Mouse (Mus musculus): ENCODE data around the gene Stoml3. TPM values are rescaled to one million over a fixed set of nuclear protein-coding genes. Genes with fewer than 3 reads are reported as not detected.

Gene Stoml3
- 0.09 and 0.22 TPM in 2 replicates for polyA plus RNA-seq (2015; fragmentation: Nextera tagmentation; extraction: Ambion mirVana)

DNA sequence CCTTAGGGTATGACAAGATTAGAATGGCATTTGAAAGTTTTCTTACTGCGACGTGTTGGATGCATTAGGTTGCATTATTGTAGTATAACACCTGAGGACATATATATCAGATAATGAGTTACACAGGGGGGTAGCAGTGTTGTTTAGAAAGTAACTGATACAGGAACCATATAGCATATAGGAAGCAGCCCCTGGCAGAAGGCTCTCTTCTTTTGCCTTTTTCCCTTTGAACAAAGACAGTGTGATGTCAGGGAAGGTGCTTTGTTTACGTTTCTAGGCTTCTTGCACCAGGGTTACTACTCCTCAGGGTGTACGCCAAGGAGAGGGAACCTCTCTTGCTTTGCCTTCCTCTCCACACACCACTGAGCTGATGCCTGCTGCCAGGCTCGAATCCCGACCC, at the start of gene Stoml3:
TSS of gene Stoml3 (plus strand) at position 301 of the 400 bp plus-strand sequence.
- no peak within 1 kb of the TSS for H3K9ac ChIP-seq (replicated peaks; ENCODE audit: low read length)
- no peaks in the 10 kb centered on the region for H3K9me3 ChIP-seq (ENCODE audit: low read length)
- H3K27ac ChIP-seq (ENCODE audit: low read length), result no peak within 1 kb of the TSS
- no peak within 1 kb of the TSS for H3K4me3 ChIP-seq (ENCODE audit: low read length)
- no peaks in the 10 kb centered on the region for H3K27me3 ChIP-seq (ENCODE audit: insufficient read depth, low read length)
- H3K4me2 ChIP-seq (replicated peaks; ENCODE audit: low read depth, low read length), result no peak within 1 kb of the TSS
- no peaks in the 10 kb centered on the region for H3K36me3 ChIP-seq (ENCODE audit: insufficient read depth, low read length)
- 56% methylated on average over 6 of the region's 6 CpGs for WGBS
- H3K4me1 ChIP-seq (ENCODE audit: insufficient read depth, low read length), result peaks cover 15% of the 10 kb centered on the region
- ATAC-seq (ENCODE audit: low FRiP score, low TSS enrichment), result no peak

DNA sequence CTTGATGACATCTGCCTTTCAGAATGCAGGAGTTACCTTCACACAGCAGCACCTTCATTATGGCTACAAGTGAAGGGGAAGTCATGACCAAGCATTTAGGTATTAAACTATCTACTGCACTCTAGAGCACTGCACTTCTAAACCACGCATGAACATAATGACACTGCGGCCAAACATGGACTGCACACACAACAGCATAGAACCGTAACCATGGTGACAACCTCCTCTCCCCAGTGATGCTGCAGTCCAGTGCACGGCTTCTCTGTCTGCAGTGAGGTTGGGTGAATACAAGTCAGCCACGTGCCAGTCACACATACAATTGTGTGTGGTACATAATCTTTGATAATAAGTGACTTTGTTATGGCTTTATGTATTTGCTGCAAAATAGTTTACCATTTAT, 42.9 kb upstream of the Stoml3 start:
- no peak for ATAC-seq (ENCODE audit: low FRiP score, low TSS enrichment)
- H3K9me3 ChIP-seq (ENCODE audit: low read length), result peaks cover 4% of the 10 kb centered on the region; the same call in 1 of the 2 replicates
- no peak overlapping the region for H3K4me3 ChIP-seq (ENCODE audit: low read length)
- H3K4me2 ChIP-seq (replicated peaks; ENCODE audit: low read depth, low read length), result no peak overlapping the region
- H3K27ac ChIP-seq (ENCODE audit: low read length), result no peak overlapping the region
- peaks cover 3% of the 10 kb centered on the region; the same call in 1 of the 2 replicates for H3K4me1 ChIP-seq (ENCODE audit: insufficient read depth, low read length)
- H3K27me3 ChIP-seq (ENCODE audit: insufficient read depth, low read length), result no peaks in the 10 kb centered on the region
- WGBS, result 82% methylated on average over 5 of the region's 5 CpGs
- H3K9ac ChIP-seq (replicated peaks; ENCODE audit: low read length), result no peak overlapping the region
- H3K36me3 ChIP-seq (ENCODE audit: insufficient read depth, low read length), result peaks cover 4% of the 10 kb centered on the region; the same call in 1 of the 2 replicates

DNA sequence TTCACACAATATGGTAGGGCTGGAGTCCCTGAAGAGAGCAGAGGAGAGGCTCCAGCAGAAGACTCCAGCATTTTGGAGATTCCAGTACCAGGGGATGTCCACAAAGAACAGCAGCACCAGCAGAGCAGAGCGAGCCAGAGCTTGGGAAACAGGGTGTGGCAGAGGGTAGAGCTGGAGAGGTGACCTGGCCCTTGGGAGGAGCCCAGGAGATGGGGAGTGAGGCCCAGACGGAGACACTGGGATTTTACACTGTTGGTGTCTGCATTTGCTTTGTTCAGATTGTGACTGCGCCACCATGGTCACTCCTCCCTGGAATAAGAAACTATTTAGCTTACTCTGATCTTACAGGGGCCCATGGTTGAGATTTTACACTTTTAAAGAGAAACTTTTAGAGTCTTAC, 41.7 kb upstream of the Stoml3 start:
- WGBS, result 91% methylated on average over 3 of the region's 3 CpGs
- Histone ChIP-seq H3K27me3 (ENCODE audit: insufficient read depth, low read length) (no peaks in the 10 kb centered on the region), H3K4me3 (ENCODE audit: low read length) (no peak overlapping the region), H3K27ac (ENCODE audit: low read length) (no peak overlapping the region), H3K4me2 (replicated peaks; ENCODE audit: low read depth, low read length) (no peak overlapping the region), H3K36me3 (ENCODE audit: insufficient read depth, low read length) (peaks cover 16% of the 10 kb centered on the region), H3K9ac (replicated peaks; ENCODE audit: low read length) (no peak overlapping the region), H3K9me3 (ENCODE audit: low read length) (peaks cover 4% of the 10 kb centered on the region; the same call in 1 of the 2 replicates), H3K4me1 (ENCODE audit: insufficient read depth, low read length) (peaks cover 3% of the 10 kb centered on the region; the same call in 1 of the 2 replicates)
- ATAC-seq (ENCODE audit: low FRiP score, low TSS enrichment), result no peak

DNA sequence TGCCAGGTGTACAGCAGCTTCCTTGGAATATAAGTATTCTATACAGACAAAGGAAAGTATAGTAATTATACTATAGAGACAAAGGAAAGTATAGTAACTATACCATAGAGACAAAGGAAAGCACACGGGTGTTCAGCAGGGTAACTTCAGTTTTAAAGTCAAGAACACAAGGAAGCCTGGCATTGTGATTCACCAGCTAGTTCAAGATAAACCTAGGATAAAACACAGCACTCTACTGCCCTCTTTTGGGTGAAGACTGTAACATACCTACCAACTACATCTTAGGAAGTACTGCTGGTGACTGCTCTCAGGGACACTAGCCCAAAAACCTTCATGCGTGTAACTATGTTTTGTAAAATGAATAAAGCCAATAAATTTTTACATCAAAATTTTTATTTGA, 40.2 kb upstream of the Stoml3 start:
- Histone ChIP-seq H3K36me3 (ENCODE audit: insufficient read depth, low read length) (peaks cover 30% of the 10 kb centered on the region), H3K9ac (replicated peaks; ENCODE audit: low read length) (no peak overlapping the region), H3K4me2 (replicated peaks; ENCODE audit: low read depth, low read length) (no peak overlapping the region), H3K27me3 (ENCODE audit: insufficient read depth, low read length) (no peaks in the 10 kb centered on the region), H3K4me3 (ENCODE audit: low read length) (no peak overlapping the region), H3K27ac (ENCODE audit: low read length) (no peak overlapping the region), H3K9me3 (ENCODE audit: low read length) (peaks cover 4% of the 10 kb centered on the region; the same call in 1 of the 2 replicates), H3K4me1 (ENCODE audit: insufficient read depth, low read length) (peaks cover 3% of the 10 kb centered on the region; the same call in 1 of the 2 replicates)
- 23% methylated on average over 2 of the region's 2 CpGs for WGBS
- peak; percentile 17; the same call in 1 of the 2 replicates for ATAC-seq (ENCODE audit: low FRiP score, low TSS enrichment)

DNA sequence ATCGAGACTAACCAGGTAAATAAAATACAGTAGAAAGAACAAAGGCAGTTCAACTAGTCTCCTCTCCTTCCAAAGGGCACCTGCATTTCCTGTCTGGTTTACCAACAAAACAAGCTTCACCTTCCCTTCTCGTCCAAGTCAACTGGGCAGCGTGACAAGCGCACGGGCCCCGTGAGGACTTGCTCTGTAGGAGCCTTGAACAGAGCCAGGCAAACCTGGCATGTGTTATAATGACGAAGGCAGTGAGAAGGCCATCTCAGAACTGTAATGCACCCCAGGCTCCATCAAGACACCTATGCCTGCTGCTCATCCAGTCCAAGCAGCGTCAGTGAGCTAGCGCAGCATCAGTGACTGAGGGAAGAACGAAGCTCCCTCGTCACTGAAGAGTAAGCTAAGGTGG, 37.8 kb upstream of the Stoml3 start:
- 95% methylated on average over 11 of the region's 11 CpGs for WGBS
- Histone ChIP-seq H3K4me3 (ENCODE audit: low read length) (no peak overlapping the region), H3K27me3 (ENCODE audit: insufficient read depth, low read length) (no peaks in the 10 kb centered on the region), H3K4me2 (replicated peaks; ENCODE audit: low read depth, low read length) (no peak overlapping the region), H3K9me3 (ENCODE audit: low read length) (no peaks in the 10 kb centered on the region), H3K27ac (ENCODE audit: low read length) (no peak overlapping the region), H3K9ac (replicated peaks; ENCODE audit: low read length) (no peak overlapping the region), H3K4me1 (ENCODE audit: insufficient read depth, low read length) (peaks cover 3% of the 10 kb centered on the region; the same call in 1 of the 2 replicates), H3K36me3 (ENCODE audit: insufficient read depth, low read length) (peaks cover 50% of the 10 kb centered on the region)
- no peak for ATAC-seq (ENCODE audit: low FRiP score, low TSS enrichment)

DNA sequence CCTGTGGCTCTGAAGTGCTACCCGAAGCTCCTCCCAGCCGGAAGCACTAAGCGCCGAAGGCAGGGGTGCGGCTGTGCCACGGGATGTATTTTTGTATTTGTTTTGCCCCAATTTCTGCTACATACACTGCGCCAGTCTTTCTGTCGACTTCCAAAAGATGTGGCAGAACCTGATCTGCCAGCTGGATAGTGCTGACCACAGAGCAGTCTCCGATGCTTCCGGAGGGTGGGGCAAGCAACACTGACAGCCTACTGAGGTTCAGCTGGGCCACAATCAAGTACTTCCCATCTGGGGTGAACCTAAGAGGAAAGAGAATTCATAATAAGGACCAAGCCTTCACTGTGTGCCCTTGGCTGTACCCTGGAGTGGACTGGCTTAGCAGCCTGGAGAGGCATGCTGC, 36.1 kb upstream of the Stoml3 start:
- Histone ChIP-seq H3K4me1 (ENCODE audit: insufficient read depth, low read length) (peaks cover 3% of the 10 kb centered on the region; the same call in 1 of the 2 replicates), H3K36me3 (ENCODE audit: insufficient read depth, low read length) (peaks cover 66% of the 10 kb centered on the region), H3K4me3 (ENCODE audit: low read length) (no peak overlapping the region), H3K9me3 (ENCODE audit: low read length) (no peaks in the 10 kb centered on the region), H3K27me3 (ENCODE audit: insufficient read depth, low read length) (no peaks in the 10 kb centered on the region), H3K9ac (replicated peaks; ENCODE audit: low read length) (no peak overlapping the region), H3K27ac (ENCODE audit: low read length) (no peak overlapping the region), H3K4me2 (replicated peaks; ENCODE audit: low read depth, low read length) (no peak overlapping the region)
- 94% methylated on average over 10 of the region's 10 CpGs for WGBS
- ATAC-seq (ENCODE audit: low FRiP score, low TSS enrichment), result no peak

DNA sequence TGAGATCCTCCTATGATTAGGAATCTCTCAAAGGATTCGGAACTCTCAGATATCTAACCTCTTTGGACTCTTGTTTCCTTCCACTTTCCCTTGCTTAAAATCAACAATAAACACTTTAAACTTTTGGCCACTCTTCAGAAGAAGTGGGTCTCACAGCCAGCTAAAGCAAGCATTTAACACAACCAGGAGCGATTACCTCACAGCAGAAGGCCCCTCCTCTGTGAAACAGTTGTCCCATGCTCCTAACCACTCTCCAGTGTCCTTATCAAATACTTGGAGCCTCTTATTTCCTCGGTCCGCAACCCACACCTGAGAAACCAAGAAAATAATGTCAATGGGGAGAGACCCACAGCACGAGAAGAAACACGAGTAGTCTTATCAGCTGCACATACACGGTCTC, 35.1 kb upstream of the Stoml3 start:
- Histone ChIP-seq H3K4me2 (replicated peaks; ENCODE audit: low read depth, low read length) (no peak overlapping the region), H3K27ac (ENCODE audit: low read length) (no peak overlapping the region), H3K4me1 (ENCODE audit: insufficient read depth, low read length) (no peaks in the 10 kb centered on the region), H3K9ac (replicated peaks; ENCODE audit: low read length) (no peak overlapping the region), H3K27me3 (ENCODE audit: insufficient read depth, low read length) (no peaks in the 10 kb centered on the region), H3K36me3 (ENCODE audit: insufficient read depth, low read length) (peaks cover 73% of the 10 kb centered on the region), H3K9me3 (ENCODE audit: low read length) (no peaks in the 10 kb centered on the region), H3K4me3 (ENCODE audit: low read length) (no peak overlapping the region)
- no peak for ATAC-seq (ENCODE audit: low FRiP score, low TSS enrichment)
- WGBS, result 95% methylated on average over 7 of the region's 7 CpGs

DNA sequence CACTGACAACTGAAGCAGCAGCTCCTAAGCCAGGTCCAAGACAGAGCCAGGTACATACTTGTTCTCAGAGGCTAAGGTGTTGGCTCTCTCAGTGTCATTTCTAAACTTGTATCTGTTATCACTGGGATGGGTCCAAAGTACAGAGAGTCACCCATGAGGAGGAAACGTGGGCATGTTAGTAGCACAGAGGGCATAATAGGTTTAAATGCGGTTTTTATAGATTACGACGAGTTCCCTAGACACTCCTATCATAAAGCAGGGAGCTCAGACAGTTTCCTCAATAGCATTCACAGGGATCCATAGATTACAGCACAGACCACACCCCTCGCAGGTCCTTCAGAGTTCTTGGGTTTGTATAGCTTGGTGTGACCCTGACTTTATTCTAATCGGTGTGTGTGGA, 34.4 kb upstream of the Stoml3 start:
- Histone ChIP-seq H3K27me3 (ENCODE audit: insufficient read depth, low read length) (no peaks in the 10 kb centered on the region), H3K27ac (ENCODE audit: low read length) (no peak overlapping the region), H3K4me3 (ENCODE audit: low read length) (no peak overlapping the region), H3K4me2 (replicated peaks; ENCODE audit: low read depth, low read length) (no peak overlapping the region), H3K9me3 (ENCODE audit: low read length) (no peaks in the 10 kb centered on the region), H3K4me1 (ENCODE audit: insufficient read depth, low read length) (no peaks in the 10 kb centered on the region), H3K9ac (replicated peaks; ENCODE audit: low read length) (no peak overlapping the region), H3K36me3 (ENCODE audit: insufficient read depth, low read length) (peaks cover 73% of the 10 kb centered on the region)
- ATAC-seq (ENCODE audit: low FRiP score, low TSS enrichment), result no peak
- WGBS, result 96% methylated on average over 6 of the region's 6 CpGs

DNA sequence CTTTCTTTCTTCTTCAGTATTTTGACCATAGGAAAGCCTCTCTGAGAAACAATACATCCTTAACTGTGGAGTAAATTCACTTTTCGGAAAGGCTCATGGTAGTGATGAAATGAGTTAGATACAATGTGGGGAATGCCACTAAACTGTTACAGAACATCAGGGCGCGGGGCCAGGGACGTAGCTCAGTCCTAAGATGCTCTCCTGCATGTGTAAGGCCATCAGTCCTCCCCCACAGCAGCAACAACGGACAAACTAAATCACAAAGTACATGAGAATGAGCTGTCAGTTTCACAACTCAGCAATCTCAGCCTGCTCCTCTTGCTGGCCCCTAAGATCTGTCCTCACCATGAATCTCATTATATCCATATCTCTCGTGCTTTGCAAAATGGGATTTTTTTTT, 33.9 kb upstream of the Stoml3 start:
- Histone ChIP-seq H3K27me3 (ENCODE audit: insufficient read depth, low read length) (no peaks in the 10 kb centered on the region), H3K4me1 (ENCODE audit: insufficient read depth, low read length) (no peaks in the 10 kb centered on the region), H3K27ac (ENCODE audit: low read length) (no peak overlapping the region), H3K36me3 (ENCODE audit: insufficient read depth, low read length) (peaks cover 76% of the 10 kb centered on the region), H3K9ac (replicated peaks; ENCODE audit: low read length) (no peak overlapping the region), H3K4me2 (replicated peaks; ENCODE audit: low read depth, low read length) (no peak overlapping the region), H3K4me3 (ENCODE audit: low read length) (no peak overlapping the region), H3K9me3 (ENCODE audit: low read length) (no peaks in the 10 kb centered on the region)
- no peak for ATAC-seq (ENCODE audit: low FRiP score, low TSS enrichment)
- 74% methylated on average over 6 of the region's 6 CpGs for WGBS

DNA sequence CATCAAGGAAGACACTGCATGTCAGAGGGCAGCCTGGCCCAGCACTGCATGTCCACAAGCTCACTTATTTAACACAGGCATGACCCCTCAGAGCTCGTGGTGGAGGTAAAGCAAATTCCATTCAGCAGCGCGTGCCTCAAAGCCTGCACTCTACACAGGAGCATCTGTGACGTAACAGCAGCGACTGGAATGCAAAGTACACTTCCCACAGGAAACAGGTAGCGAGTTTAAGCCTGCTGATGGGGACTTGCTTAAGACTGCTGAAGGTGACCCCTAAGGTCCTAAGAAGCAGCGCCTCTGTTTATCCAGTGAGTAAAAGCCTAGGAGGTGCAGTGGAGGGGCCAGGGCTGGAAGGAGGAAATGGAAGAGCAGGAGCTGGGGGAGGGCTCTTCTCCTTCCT, 33.5 kb upstream of the Stoml3 start:
- 71% methylated on average over 7 of the region's 7 CpGs for WGBS
- Histone ChIP-seq H3K4me1 (ENCODE audit: insufficient read depth, low read length) (no peaks in the 10 kb centered on the region), H3K9ac (replicated peaks; ENCODE audit: low read length) (no peak overlapping the region), H3K27ac (ENCODE audit: low read length) (no peak overlapping the region), H3K27me3 (ENCODE audit: insufficient read depth, low read length) (no peaks in the 10 kb centered on the region), H3K36me3 (ENCODE audit: insufficient read depth, low read length) (peaks cover 79% of the 10 kb centered on the region), H3K9me3 (ENCODE audit: low read length) (no peaks in the 10 kb centered on the region), H3K4me3 (ENCODE audit: low read length) (no peak overlapping the region), H3K4me2 (replicated peaks; ENCODE audit: low read depth, low read length) (no peak overlapping the region)
- no peak for ATAC-seq (ENCODE audit: low FRiP score, low TSS enrichment)
